Mouse (Mus musculus) T-helper 17 cell (primary cell): ENCODE results near the gene Cnga1.
"Not testable (repeated sequence)": the region's sequence is repeated elsewhere in the genome, so short reads cannot be mapped to it uniquely, and the experiment has no call there.

Experiments
- in situ Hi-C, 2 experiments: fragments of 300-600 bp; cut with MboI, MseI; formaldehyde crosslinking; loops; 1 replicate in 1 of 2; 2 replicates in 1 of 2; pipeline ENCODE4 v1.15.1; 2025; ENCODE audit warnings: high pct_unique_total_duplicates in 2 of 2

The Cnga1 gene

DNA sequence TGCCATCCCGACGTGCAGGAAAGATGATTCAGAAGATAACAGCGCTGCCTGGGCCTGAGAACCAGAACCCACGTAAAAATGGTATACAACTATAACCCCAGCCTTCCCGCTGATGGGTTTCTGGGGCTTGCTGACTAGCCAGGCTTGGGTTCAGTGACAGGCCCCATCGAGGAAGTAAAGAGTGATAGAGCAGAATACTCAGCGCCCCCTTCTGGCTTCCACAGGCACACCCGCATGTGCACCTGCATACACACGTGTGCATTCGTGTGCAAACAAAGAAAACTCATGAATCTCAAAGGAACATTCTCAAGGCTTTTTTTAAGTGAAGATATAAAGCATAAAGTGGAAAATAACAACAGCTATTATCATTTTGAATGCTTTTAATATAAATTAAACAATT, 2.1 kb upstream of the Cnga1 start:
- in situ Hi-C loops = loop anchor here in 1 of 2 experiments (5.0 kb wide), 1 partner anchor 76 kb away; no protein-coding TSS in a partner anchor

- in situ Hi-C loops = no loop called here
Observed at GRCm38 (mm10) chr5:72643655-72644054, 420 bp downstream of the Cnga1 start.

DNA sequence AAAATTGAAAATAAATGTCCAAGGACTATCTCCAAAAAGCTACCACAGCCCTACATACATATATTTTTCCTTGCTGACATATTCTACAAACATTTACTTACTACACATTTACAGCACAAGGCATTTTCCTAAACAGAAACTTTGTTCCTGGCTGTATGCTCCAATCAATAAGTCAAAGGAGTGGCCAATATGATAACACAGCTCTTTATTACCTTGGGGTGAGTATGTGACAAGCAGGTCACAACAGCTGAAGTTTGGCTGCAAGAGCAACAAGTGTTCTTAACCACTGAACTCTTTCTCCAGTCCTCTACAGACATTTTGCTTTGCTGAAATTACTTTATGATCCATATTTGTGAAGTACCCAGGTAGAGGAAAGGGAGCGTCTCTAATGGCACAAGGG, 4.0 kb downstream of the Cnga1 start:
- in situ Hi-C loops = no loop called here

DNA sequence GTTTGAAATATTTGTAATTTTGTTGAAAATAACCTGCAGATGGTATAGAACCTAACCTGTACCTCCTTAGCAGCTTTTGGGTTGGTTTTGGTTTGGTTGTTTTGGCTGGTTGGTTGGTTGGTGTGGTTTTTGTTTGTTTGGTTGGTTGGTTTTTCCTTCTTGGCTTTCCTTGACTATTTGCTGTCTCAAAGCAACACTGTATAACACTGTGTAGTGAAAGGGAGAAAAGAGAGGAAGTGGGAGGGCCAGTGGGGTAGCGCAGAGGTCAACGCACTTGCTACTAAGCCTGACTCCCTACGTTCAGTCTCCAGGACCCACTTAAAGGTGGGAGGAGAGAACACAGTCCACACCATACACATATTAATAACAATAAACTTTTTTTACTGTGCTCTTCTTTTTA, 7.5 kb downstream of the Cnga1 start:
- in situ Hi-C loops = loop anchor here in 1 of 2 experiments (5.0 kb wide), 1 partner anchor 206 kb away; no protein-coding TSS in a partner anchor

- in situ Hi-C loops = loop anchor here in 1 of 2 experiments (5.0 kb wide), 1 partner anchor 206 kb away; no protein-coding TSS in a partner anchor
Observed at GRCm38 (mm10) chr5:72636122-72636521, 8.0 kb downstream of the Cnga1 start.

GRCm38 (mm10) chr5:72634791-72635271, 9.2 kb downstream of the Cnga1 start:
- in situ Hi-C loops = loop anchor here in 1 of 2 experiments (5.0 kb wide), 1 partner anchor 207 kb away; no protein-coding TSS in a partner anchor

DNA sequence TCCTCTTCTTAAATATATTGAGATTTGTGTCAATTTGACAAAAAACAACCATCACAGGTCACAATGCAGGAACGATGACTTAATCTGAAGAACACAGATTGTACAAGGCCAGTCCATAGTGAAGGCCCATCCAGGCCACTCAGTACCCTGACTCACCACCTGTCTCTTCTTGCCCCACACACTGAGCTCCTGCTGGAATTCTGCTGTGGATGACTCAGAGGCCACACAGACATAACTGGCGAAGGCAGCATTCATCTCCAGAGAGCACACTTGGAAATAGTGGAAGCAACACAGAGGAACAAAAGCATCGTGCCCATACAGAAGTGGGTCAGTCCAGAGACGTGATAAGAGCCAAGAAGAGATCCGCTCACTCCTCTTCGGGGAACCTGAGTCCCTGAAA, 14.0 kb downstream of the Cnga1 start:
- in situ Hi-C loops = no loop called here

DNA sequence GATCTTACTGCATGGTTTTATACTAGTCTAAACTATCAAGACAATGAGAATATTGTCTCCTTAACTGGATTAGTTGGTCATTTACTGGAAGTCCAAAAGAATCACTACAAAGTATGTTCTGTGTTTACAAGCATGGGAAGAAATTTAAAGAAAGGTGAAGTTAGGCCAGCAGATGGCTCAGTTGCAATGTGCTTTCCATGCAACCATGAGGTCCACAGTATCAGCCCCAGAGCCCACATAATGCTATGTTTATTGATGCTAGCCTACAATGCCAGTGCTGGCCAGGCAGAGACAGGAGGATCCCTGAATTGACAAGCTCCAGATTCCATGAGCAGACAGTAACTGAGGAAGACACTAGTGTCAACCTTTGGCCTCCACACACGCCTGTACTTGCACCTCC, 23.1 kb downstream of the Cnga1 start:
- in situ Hi-C loops = no loop called here

DNA sequence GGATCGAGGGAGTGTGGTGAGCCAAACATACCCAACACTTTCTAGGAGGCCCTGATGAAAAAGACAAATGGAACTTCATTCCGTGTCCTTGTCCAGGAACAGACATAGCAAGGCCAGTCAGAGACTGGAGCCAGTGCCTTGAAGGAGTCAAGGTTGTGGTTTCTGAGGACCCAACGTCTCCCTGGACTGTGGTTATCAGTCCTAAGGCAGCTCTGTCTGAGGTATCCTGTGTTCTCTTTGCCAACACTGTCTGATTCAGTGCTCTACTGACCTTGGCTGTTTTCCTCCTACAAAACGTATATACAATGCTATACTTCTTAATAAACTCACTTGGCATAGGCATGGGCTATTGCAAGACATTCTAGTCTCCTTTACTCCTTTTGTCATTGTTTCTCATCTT, 26.7 kb downstream of the Cnga1 start:
- in situ Hi-C loops = no loop called here

DNA sequence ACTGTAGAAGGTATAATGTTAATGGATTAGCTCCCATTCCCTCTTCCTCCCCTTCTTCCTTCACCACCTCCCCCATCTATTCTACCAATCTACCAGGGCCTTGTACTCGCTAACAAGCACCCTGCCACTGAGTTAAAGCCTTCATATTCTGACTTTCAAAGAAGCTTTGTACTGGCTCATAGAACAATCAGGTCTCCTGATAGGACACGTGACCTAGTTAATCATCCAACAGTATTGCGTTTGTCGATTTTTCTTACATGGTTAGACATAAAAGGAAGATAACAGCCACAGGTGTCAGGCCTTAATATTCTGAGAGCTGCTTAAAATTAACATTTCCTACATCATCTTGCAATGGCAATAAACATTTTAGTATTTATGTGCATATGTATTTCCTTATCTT, 40.9 kb downstream of the Cnga1 start:
- in situ Hi-C loops = no loop called here

GRCm38 (mm10) chr5:72601006-72601405, 43.1 kb downstream of the Cnga1 start:
- in situ Hi-C loops = no loop called here

- in situ Hi-C loops = no loop called here
Observed at GRCm38 (mm10) chr5:72587192-72587681, 56.8 kb downstream of the Cnga1 start, which contains the start of gene Gm5868. TSS of gene Gm5868 (minus strand) at chr5:72587551.

DNA sequence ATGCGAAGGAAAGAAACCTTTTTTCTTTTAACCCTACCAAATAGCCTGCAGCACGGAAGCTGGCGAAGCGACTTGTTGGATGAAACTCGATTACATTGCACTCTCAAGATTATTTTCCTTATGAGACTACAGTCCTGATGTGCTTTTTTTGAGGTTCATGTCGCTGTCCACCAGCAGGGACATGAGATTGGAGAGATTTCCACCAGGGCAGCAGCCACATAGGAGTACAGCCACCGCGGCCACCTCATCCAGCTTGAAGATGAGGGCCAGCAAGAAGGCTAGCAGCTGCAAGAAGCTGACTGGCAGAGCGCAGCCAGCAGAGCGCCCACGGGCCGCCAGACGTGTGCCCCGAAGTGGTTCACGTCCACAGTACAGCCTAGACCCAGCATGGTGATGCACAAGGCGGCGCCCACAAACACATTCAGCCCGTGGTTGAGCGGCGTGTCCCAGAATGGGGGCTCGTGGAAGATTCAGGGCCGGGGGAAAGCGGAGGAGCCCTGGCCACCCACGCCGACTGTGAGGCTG, 57.3 kb downstream of the Cnga1 start:
- in situ Hi-C loops = not testable (repeated sequence)

GRCm38 (mm10) chr5:72586122-72586521, 58.0 kb downstream of the Cnga1 start:
- in situ Hi-C loops = not testable (repeated sequence)

DNA sequence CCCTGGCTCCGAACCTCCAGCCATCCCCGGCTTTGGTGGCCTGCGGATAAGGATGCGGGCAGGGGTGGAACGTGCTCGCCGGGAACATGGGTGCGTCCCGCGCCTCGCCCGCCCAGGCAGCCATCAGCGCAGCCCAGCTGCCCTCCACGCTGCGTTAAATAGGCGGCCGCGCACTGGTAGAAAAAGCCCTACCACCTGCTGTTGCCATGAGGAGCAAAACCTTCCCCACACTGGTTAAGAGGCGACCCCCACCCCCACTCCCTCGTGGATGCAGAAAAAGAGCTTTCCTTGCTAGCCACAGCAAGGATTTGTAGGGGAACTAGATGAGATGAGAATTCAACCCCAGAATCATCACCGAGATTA, 63.1 kb downstream of the Cnga1 start, which contains the start of gene Zar1:
Zar1 (minus strand) TSS at position 285 of the 363 bp plus-strand sequence.
- in situ Hi-C loops = not testable (repeated sequence)

GRCm38 (mm10) chr5:72580088-72580969, 63.7 kb downstream of the Cnga1 start:
- in situ Hi-C loops = not testable (repeated sequence)

DNA sequence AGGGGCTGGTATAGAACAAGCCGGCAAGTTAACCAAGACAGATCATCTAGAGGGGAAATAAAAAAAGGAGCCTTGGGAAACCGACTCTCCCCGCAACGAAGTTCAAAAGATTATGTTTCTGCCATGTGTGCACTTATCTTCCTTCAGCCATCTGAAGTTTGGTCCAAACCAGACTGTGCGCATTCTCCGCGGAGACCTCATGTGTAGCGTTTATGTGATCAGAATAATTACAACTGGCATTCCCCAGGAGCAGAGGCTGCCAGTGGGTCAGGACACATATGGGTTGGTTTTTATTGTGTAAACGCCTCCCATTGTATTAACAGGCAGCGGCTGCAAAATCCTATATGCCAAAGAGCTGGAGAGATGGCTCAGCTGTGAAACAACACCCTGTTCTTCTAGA, 64.5 kb downstream of the Cnga1 start:
- in situ Hi-C loops = not testable (repeated sequence)

DNA sequence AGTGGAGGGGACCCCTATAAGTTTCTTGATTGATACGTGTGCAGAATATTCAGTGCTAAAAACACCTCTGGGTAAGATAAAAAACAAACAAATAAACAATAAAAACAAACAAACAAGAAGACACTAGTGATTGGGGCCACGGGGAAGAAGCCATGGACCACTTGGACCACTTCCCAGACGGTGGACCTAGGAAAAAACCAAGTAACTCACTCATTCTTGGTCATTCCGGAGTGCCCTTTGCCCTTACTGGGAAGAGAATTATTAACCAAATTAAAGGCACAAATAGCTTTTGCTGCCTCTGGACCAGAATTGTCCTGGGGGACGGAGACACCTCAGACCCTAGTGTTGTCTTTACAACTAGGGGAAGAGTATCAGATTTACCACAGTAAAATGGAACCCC, 78.5 kb downstream of the Cnga1 start:
- in situ Hi-C loops = loop anchor here in 1 of 2 experiments (10.0 kb wide), 1 partner anchor 109 kb away; no protein-coding TSS in a partner anchor

DNA sequence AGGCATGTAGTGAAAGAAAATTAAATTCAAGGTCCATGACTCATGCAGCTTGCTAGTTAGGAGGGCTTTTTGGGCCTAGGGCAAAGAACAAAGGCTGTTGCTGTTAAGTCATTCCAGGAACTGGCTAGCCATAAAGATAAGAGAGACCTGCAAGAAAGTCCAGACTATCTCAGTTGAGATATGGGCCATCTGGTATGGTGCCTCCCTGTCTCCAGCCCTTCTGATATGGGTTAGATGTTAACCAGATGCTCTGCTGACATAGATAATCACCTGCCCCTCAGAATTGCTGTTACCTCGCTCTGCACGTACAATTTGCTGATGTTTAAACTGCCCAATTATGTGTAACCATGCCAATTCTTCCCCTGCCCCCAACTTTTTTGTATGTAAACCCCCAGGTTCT, 80.9 kb downstream of the Cnga1 start:
- in situ Hi-C loops = loop anchor here in 1 of 2 experiments (10.0 kb wide), 1 partner anchor 112 kb away; no protein-coding TSS in a partner anchor

DNA sequence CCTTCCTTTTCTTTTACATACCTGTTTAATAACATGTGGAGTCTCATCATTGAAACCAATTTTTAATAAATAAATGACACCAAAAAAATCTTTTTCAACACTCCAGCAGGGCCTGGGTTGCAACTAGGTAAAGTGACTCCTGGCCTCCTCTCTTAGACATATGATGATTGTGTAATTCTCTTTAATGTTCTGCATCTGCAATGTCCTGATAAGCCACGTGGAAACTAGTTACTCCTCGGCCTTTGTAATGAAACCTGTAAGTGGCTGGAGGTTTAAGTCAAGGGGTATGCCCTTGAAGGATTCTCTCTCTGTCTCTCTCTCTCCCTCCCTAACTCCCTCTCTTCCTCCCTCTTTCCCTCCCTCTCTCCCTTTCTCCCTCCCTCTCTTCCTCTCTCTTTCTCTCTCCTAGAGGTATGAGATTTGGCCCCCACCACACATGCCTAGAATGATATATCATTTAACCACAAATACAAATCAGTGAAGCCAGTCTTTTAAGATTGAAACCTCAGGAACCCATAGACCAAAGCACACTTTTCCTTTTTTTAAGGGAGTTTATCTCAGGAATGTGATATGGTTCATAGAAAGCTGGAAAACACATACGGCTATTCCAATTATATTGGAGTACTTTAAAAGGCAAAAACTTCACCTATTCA, 83.0 kb downstream of the Cnga1 start:
- in situ Hi-C loops = loop anchor here in 1 of 2 experiments (10.0 kb wide), 1 partner anchor 114 kb away; no protein-coding TSS in a partner anchor

DNA sequence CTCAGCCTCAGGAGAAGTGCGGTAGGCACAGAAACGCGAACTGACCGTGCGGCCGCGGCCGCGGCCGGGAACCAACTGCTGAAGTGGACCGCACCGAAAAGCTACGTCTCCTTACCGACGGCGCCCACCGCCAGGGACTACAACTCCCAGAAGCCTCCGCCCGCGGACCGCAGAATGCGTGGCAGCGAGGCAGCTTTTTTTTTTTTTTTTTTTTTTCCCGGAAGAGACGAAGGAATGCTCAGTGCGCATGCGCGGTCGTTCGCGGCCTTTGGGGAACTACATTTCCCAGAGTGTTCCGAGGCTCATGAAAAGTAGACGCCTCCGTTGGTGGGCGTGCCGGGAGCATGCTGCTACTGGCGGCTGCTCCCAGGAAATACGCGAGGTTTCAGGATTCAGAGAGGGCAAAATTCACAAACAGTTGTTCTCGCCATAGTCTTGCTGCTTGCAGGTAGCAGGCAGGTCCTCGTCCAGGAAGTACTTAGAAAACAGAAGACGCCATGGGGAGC, 84.5 kb downstream of the Cnga1 start, which contains the start of gene Nfxl1:
Nfxl1 (minus strand) TSS at position 141 of the 506 bp plus-strand sequence.
- in situ Hi-C loops = loop anchor here in 1 of 2 experiments (10.0 kb wide), 1 partner anchor 115 kb away; no protein-coding TSS in a partner anchor
